15 mouse cellular contexts compared by ENCODE assay signal in the genomic region with DNA sequence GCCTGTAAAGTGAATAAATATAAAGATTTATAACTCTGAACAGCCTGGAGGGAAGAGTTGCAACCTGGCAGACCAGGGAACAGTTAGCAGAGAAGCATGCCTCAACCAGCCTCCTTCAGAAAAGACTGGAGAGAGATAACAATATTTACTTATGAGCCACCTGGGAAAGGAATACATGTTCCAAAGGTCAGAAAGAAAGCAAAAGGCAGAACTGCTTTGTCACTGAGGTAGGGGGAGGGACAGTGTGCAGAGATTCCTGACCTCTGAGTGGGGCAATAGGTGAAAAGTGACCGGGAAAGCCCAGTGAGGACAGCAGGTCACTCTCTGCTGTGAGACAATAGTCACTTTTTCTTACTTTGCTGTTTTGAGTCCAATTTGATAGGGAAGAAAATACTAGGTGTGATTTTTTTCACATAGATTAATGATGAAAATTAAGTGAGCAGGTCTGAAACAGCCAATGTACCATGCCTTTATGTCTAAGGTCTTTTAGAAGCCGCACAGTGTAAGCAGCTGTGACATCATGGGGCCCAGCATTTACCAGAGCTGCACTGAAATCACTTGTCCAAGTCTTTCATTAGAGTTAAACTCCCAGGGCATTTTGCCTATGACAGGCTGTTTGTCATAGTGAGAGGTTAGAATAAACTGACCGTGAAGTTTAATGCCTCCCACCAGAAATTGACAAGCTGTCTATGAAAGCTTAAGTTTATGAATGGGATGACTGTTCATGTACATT.
A peak's percentile ranks its signal among the peaks of the same experiment; 100 is the strongest.
DNase-seq lines count a peak whose midpoint lies in the region; ATAC-seq and TF ChIP-seq lines count a peak whose summit lies in the region.
"Had no signal": no experiment of that assay in that cellular context is flagged by ENCODE, and none has a peak within 500 bp of the region (broad histone marks: within the 10 kb centered on the region; RNA-seq: fewer than 3 reads in every experiment).

No protein-coding gene starts in this region.

- no peak overlapping the region for H3K4me2 ChIP-seq in hindbrain, embryonic 12.5 days (replicated peaks)
- no peak overlapping the region for H3K4me2 ChIP-seq in liver, embryonic 16.5 days (ENCODE audit: low read depth, low read length)
- H3K4me2 ChIP-seq: embryonic facial prominence, embryonic 13.5 days had no signal

- WGBS in hindbrain, embryonic 12.5 days = 59% methylated on average over 3 of the region's 3 CpGs
- WGBS in hindbrain, embryonic 10.5 days = 75% methylated on average over 3 of the region's 3 CpGs
- 59% methylated on average over 3 of the region's 3 CpGs for whole genome bisulfite sequencing in liver, embryonic 16.5 days (ENCODE audit: insufficient replicate concordance)
- whole genome bisulfite sequencing in lung, adult 2 months = 43% methylated on average over 3 of the region's 3 CpGs

- no peak overlapping the region for H3K27ac ChIP-seq in hindbrain, embryonic 12.5 days
- no peak overlapping the region for H3K27ac ChIP-seq in hindbrain, embryonic 10.5 days
- H3K27ac ChIP-seq in liver, embryonic 16.5 days (ENCODE audit: low read length) = no peak overlapping the region
- H3K27ac ChIP-seq: embryonic facial prominence, embryonic 13.5 days; kidney, postnatal 0 days had no signal

- no peaks in the 10 kb centered on the region for H3K27me3 ChIP-seq in hindbrain, embryonic 12.5 days
- no peaks in the 10 kb centered on the region for H3K27me3 ChIP-seq in hindbrain, embryonic 10.5 days (ENCODE audit: insufficient read depth, poor library complexity, severe bottlenecking)
- H3K27me3 ChIP-seq in liver, embryonic 16.5 days (ENCODE audit: control insufficient read depth, insufficient read depth, low read depth, low read length) = no peaks in the 10 kb centered on the region
- H3K27me3 ChIP-seq: embryonic facial prominence, embryonic 13.5 days had no signal

- no peak for TF ChIP-seq CTCF in lung, adult 2 months (IDR thresholded peaks at IDR 0.05; ENCODE audit: insufficient read depth, low read length)

- no peak for TF ChIP-seq POLR2A in lung, adult 2 months (IDR thresholded peaks at IDR 0.05; ENCODE audit: borderline replicate concordance, extremely low read depth, low read depth, low read length)

- H3K9ac ChIP-seq in hindbrain, embryonic 12.5 days = no peak overlapping the region
- H3K9ac ChIP-seq in liver, embryonic 16.5 days (ENCODE audit: low read depth, low read length) = no peak overlapping the region
- H3K9ac ChIP-seq: embryonic facial prominence, embryonic 13.5 days had no signal

- no peaks in the 10 kb centered on the region for H3K36me3 ChIP-seq in hindbrain, embryonic 12.5 days
- no peaks in the 10 kb centered on the region for H3K36me3 ChIP-seq in hindbrain, embryonic 10.5 days
- no peaks in the 10 kb centered on the region for H3K36me3 ChIP-seq in liver, embryonic 16.5 days (ENCODE audit: control insufficient read depth, insufficient read depth)
- H3K36me3 ChIP-seq: embryonic facial prominence, embryonic 13.5 days had no signal

- no peaks in the 10 kb centered on the region for H3K9me3 ChIP-seq in hindbrain, embryonic 12.5 days (replicated peaks)
- no peaks in the 10 kb centered on the region for H3K9me3 ChIP-seq in hindbrain, embryonic 10.5 days
- H3K9me3 ChIP-seq in liver, embryonic 16.5 days (replicated peaks; ENCODE audit: control insufficient read depth, low read length) = no peaks in the 10 kb centered on the region
- H3K9me3 ChIP-seq: embryonic facial prominence, embryonic 13.5 days had no signal

- ATAC-seq in hindbrain, embryonic 12.5 days (ENCODE audit: low FRiP score) = peak; percentile 56; the same call in 1 of the 2 replicates
- peak; percentile 93 for ATAC-seq in liver, embryonic 16.5 days (ENCODE audit: low read depth)
- ATAC-seq: forebrain, embryonic 14.5 days had no signal

- DNase-seq in hindbrain, embryonic 10.5 days (ENCODE audit: low spot score) = no peak
- DNase-seq in adipocyte (ENCODE audit: low spot score) = peak; percentile 7
- DNase-seq in kidney, adult 9 months = peak; percentile 75
- no peak for DNase-seq in right cerebral cortex, postnatal 4 days
- no peak for DNase-seq in lung, adult 2 months
- no peak for DNase-seq in cerebellum, postnatal 14 days
- DNase-seq: adrenal gland, postnatal 25 days; cerebellum, adult 11-12 months; gastrocnemius, postnatal 25 days; lung, postnatal 10 days had no signal

- H3K4me1 ChIP-seq in hindbrain, embryonic 12.5 days = no peaks in the 10 kb centered on the region; the same call in 1 of the 2 replicates
- H3K4me1 ChIP-seq in hindbrain, embryonic 10.5 days (replicated peaks) = no peaks in the 10 kb centered on the region
- H3K4me1 ChIP-seq in liver, embryonic 16.5 days (ENCODE audit: control insufficient read depth, low read depth, low read length) = no peaks in the 10 kb centered on the region
- H3K4me1 ChIP-seq in lung, adult 2 months (ENCODE audit: control insufficient read depth, insufficient read depth, low read length) = no peaks in the 10 kb centered on the region
- H3K4me1 ChIP-seq: embryonic facial prominence, embryonic 13.5 days had no signal

- H3K4me3 ChIP-seq in hindbrain, embryonic 12.5 days = no peak overlapping the region
- no peak overlapping the region for H3K4me3 ChIP-seq in hindbrain, embryonic 10.5 days
- no peak overlapping the region for H3K4me3 ChIP-seq in liver, embryonic 16.5 days (ENCODE audit: low read depth, low read length)
- H3K4me3 ChIP-seq in lung, adult 2 months (replicated peaks; ENCODE audit: extremely low read depth, low read depth, low read length) = no peak overlapping the region
- H3K4me3 ChIP-seq: embryonic facial prominence, embryonic 13.5 days had no signal

Comparison
In these comparisons a context has a peak if more than half of its experiments do, and no peak if none do; other contexts are left out.
1. DNase-seq: peak in adipocyte (single experiment) and kidney, adult 9 months (single experiment); none in hindbrain, embryonic 10.5 days (single experiment), right cerebral cortex, postnatal 4 days (single experiment), lung, adult 2 months (single experiment) and cerebellum, postnatal 14 days (0 of 2).